In genomic region chr9:110879998-110880561, GRCm38 (mm10) we compare ENCODE assay signal across 8 mouse cellular contexts. TPM values are rescaled to one million over a fixed set of nuclear protein-coding genes. Genes with fewer than 3 reads are reported as not detected.
A peak's percentile ranks its signal among the peaks of the same experiment; 100 is the strongest.
DNase-seq lines count a peak whose midpoint lies in the region; ATAC-seq and TF ChIP-seq lines count a peak whose summit lies in the region.

Gene Tmie, minus strand, starts transcription at chr9:110880113.

- peak within 1 kb of the TSS; percentile 51 for H3K9ac ChIP-seq in liver, embryonic 12.5 days

- peaks cover 54% of the 10 kb centered on the region for H3K27me3 ChIP-seq in liver, embryonic 12.5 days (replicated peaks)
- peaks cover 12% of the 10 kb centered on the region for H3K27me3 ChIP-seq in myocyte (ENCODE audit: control insufficient read depth, insufficient read depth, insufficient read length)
- no peaks in the 10 kb centered on the region for H3K27me3 ChIP-seq in testis, adult 2 months (ENCODE audit: control insufficient read depth, insufficient read depth, low read length)

- no peak for TF ChIP-seq CTCF in cortical plate, adult 2 months (IDR thresholded peaks at IDR 0.05; ENCODE audit: extremely low read depth, insufficient read depth, low read length)
- no peak for TF ChIP-seq CTCF in testis, adult 2 months (IDR thresholded peaks at IDR 0.05; ENCODE audit: control insufficient read depth, insufficient read depth, insufficient replicate concordance, low read depth, low read length)

- peak; percentile 59 for TF ChIP-seq POLR2A in cortical plate, adult 2 months (IDR thresholded peaks at IDR 0.05; ENCODE audit: extremely low read depth, insufficient read depth, low read length)
- TF ChIP-seq POLR2A in myocyte (IDR thresholded peaks at IDR 0.05; ENCODE audit: insufficient read length, low read depth): no peak
- peak; percentile 52 for TF ChIP-seq POLR2A in testis, adult 2 months (IDR thresholded peaks at IDR 0.05; ENCODE audit: control insufficient read depth, low read depth, low read length)

- H3K9me3 ChIP-seq in liver, embryonic 12.5 days (replicated peaks): no peaks in the 10 kb centered on the region

- WGBS in liver, embryonic 12.5 days (ENCODE audit: insufficient replicate concordance): under 1% methylated on average over 54 of the region's 57 CpGs

- peak within 1 kb of the TSS; percentile 88 for H3K27ac ChIP-seq in cortical plate, adult 2 months (ENCODE audit: insufficient read depth, low read length)
- H3K27ac ChIP-seq in liver, embryonic 12.5 days: no peak within 1 kb of the TSS; the same call in 1 of the 2 replicates
- peak within 1 kb of the TSS; percentile 88 for H3K27ac ChIP-seq in testis, adult 2 months (ENCODE audit: control insufficient read depth, insufficient read depth, low read depth, low read length)

- H3K4me3 ChIP-seq in cortical plate, adult 2 months (ENCODE audit: insufficient read depth, low read length): peak within 1 kb of the TSS; percentile 41
- peak within 1 kb of the TSS; percentile 55 for H3K4me3 ChIP-seq in liver, embryonic 12.5 days
- H3K4me3 ChIP-seq in myocyte: no peak within 1 kb of the TSS
- peak within 1 kb of the TSS; percentile 83 for H3K4me3 ChIP-seq in testis, adult 2 months (ENCODE audit: control insufficient read depth, low read depth, low read length)

- no peak within 1 kb of the TSS for H3ac ChIP-seq in myocyte (ENCODE audit: control insufficient read depth, insufficient read length)

- H3K4me2 ChIP-seq in liver, embryonic 12.5 days: peak within 1 kb of the TSS; percentile 63
- H3K4me2 ChIP-seq in myocyte (ENCODE audit: low read depth): peak within 1 kb of the TSS; percentile 77

- peaks cover 2% of the 10 kb centered on the region; the same call in 1 of the 2 replicates for H3K4me1 ChIP-seq in cortical plate, adult 2 months (ENCODE audit: control insufficient read depth, insufficient read depth, low read length)
- H3K4me1 ChIP-seq in liver, embryonic 12.5 days: peaks cover 8% of the 10 kb centered on the region; the same call in 1 of the 2 replicates
- H3K4me1 ChIP-seq in testis, adult 2 months (ENCODE audit: control insufficient read depth, insufficient read depth, low read length): peaks cover 24% of the 10 kb centered on the region

- no peaks in the 10 kb centered on the region for H3K79me2 ChIP-seq in myocyte (ENCODE audit: control insufficient read depth, insufficient read depth)

- ATAC-seq in liver, embryonic 12.5 days: peak; percentile 28; the same call in 1 of the 2 replicates

- no peaks in the 10 kb centered on the region for H3K36me3 ChIP-seq in liver, embryonic 12.5 days
- H3K36me3 ChIP-seq in myocyte (ENCODE audit: control insufficient read depth, insufficient read depth): no peaks in the 10 kb centered on the region
- H3K36me3 ChIP-seq in testis, adult 2 months (ENCODE audit: control insufficient read depth, insufficient read depth, low read length): no peaks in the 10 kb centered on the region

- DNase-seq in cerebellum, postnatal 10 days: peak; percentile 58 to 66
- DNase-seq in cerebellum, adult 9-10 months: no peak
- peak; percentile 83 for DNase-seq in heart, adult 8-10 months (ENCODE audit: low spot score)
- peak; percentile 91 for DNase-seq in kidney, adult 11 months

TF ChIP-seq in myocyte, 11 proteins besides CTCF, POLR2A, EP300 and RAD21:
- TF ChIP-seq SRF (IDR thresholded peaks at IDR 0.05; ENCODE audit: control insufficient read depth, insufficient read length, low read depth) (no peak), E2F4 (IDR thresholded peaks at IDR 0.05; ENCODE audit: insufficient read depth) (no peak), TCF3 (IDR thresholded peaks at IDR 0.05; ENCODE audit: insufficient read length, low read depth) (no peak), MYOD1 (IDR thresholded peaks at IDR 0.05; ENCODE audit: control insufficient read depth in 1 of 3, insufficient read length in 2 of 3, low read depth in 2 of 3) (no peak), TCF12 (IDR thresholded peaks at IDR 0.05; ENCODE audit: insufficient read depth, poor library complexity, severe bottlenecking) (no peak), MYOG (IDR thresholded peaks at IDR 0.05; ENCODE audit: control insufficient read depth in 1 of 3, insufficient read depth in 1 of 3, insufficient read length in 2 of 3, low read depth in 2 of 3) (no peak), USF1 (IDR thresholded peaks at IDR 0.05; ENCODE audit: low read depth) (no peak), CEBPB (IDR thresholded peaks at IDR 0.05; ENCODE audit: insufficient read depth, poor library complexity, severe bottlenecking) (no peak), POLR2AphosphoS2 (IDR thresholded peaks at IDR 0.05; ENCODE audit: insufficient read length, low read depth) (no peak), MAX (IDR thresholded peaks at IDR 0.05; ENCODE audit: low read depth) (no peak), REST (IDR thresholded peaks at IDR 0.05; ENCODE audit: insufficient read depth, insufficient read length) (no peak)

RNA-seq across cellular contexts. Expression of gene Tmie, which starts in this region (rescaled TPM):
- 1.6 and 2.7 TPM in 2 replicates for polyA plus RNA-seq in cortical plate, adult 2 months (2012; rRNA removed)
- total RNA-seq in heart, adult 8-10 months (2022): 1 to 10 TPM; 1.1 to 2.0 (median 1.6) TPM
- polyA plus RNA-seq in liver, embryonic 12.5 days (2016; fragmentation: Nextera tagmentation; extraction: Ambion mirVana): 1.4 and 1.6 TPM in 2 replicates
- polyA plus RNA-seq in myocyte (2012; fragmentation: generic; extraction: Trizol): 0.02 TPM
- 0.96 and 1.8 TPM in 2 replicates for polyA plus RNA-seq in testis, adult 2 months (2012; rRNA removed)
